Mouse (Mus musculus): ENCODE results near the gene Gm10401. TPM values are rescaled to one million over a fixed set of nuclear protein-coding genes. Genes with fewer than 3 reads are reported as not detected.
"Not testable (repeated sequence)": the region's sequence is repeated elsewhere in the genome, so short reads cannot be mapped to it uniquely, and the experiment has no call there.

Gene Gm10401
- total RNA-seq, 1 experiment: 5.8 TPM

DNA sequence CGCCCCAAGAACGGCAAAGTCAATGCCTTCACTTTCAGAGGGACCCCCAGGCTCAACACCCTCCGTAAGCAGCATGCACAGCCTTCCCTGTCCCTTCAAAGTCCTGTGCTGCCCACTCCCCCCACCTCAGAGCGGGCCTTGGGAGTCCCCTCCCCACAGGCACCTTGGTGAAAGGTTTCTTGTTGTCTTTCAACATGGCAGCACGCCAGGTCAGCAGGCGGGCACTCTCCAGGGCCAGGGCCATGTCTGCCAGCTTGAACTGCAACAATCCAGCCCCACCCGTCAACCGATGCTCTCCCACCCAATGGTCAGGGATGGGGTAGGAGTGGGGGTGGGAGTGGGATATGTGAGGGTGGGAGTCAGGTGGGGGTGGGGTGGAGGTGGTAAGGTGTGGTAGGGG lies 13.1 kb upstream of the Gm10401 start:
- Histone ChIP-seq H3K9me3 (ENCODE audit: control insufficient read depth, insufficient read depth, low read depth, low read length) (no peaks in the 10 kb centered on the region), H3K4me1 (ENCODE audit: control insufficient read depth in 2 of 2, insufficient read depth in 2 of 2, low read length in 2 of 2, poor library complexity in 1 of 2) (peaks cover 0 to 17% of the 10 kb centered on the region in 2 experiments; a peak in 2 of 4 replicates), H3K9ac (ENCODE audit: insufficient read depth, low read depth, low read length, poor library complexity, severe bottlenecking) (0 out of 2 replicates have a peak overlapping the region, but pooled peaks have one; percentile 4), H3K27ac (ENCODE audit: insufficient read depth, low read depth, low read length, poor library complexity, severe bottlenecking) (no peak overlapping the region), H3K4me3 (ENCODE audit: insufficient read depth in 1 of 2, low read depth in 1 of 2, low read length in 2 of 2, poor library complexity in 1 of 2, severe bottlenecking in 1 of 2) (no peak overlapping the region), H3K36me3 (ENCODE audit: control insufficient read depth, insufficient read depth, low read length, poor library complexity, severe bottlenecking) (peaks cover 5% of the 10 kb centered on the region; the same call in 1 of the 2 replicates)
- no peak for DNase-seq (ENCODE audit: low read depth, low spot score)
- in situ Hi-C loops (cut with MboI; ENCODE audit: low sequenced_read_pairs in 2 of 2, unreplicated experiment in 2 of 2): no loop called here
- TF ChIP-seq CHD2 (IDR thresholded peaks at IDR 0.05; ENCODE audit: low read depth, low read length) (no peak), ZNF384 (IDR thresholded peaks at IDR 0.05; ENCODE audit: low read depth, low read length) (no peak), ZC3H11A (IDR thresholded peaks at IDR 0.05; ENCODE audit: borderline replicate concordance, low read depth, low read length) (no peak), MAFK (IDR thresholded peaks at IDR 0.05; ENCODE audit: insufficient read depth, low read depth, low read length) (no peak), HCFC1 (IDR thresholded peaks at IDR 0.05; ENCODE audit: borderline replicate concordance, insufficient read depth, low read length) (no peak)

GRCm38 (mm10) chr5:115103253-115103652 lies 5.2 kb upstream of the Gm10401 start:
- H3K4me3 ChIP-seq (ENCODE audit: insufficient read depth in 1 of 2, low read depth in 1 of 2, low read length in 2 of 2, poor library complexity in 1 of 2, severe bottlenecking in 1 of 2): not testable (repeated sequence)

DNA sequence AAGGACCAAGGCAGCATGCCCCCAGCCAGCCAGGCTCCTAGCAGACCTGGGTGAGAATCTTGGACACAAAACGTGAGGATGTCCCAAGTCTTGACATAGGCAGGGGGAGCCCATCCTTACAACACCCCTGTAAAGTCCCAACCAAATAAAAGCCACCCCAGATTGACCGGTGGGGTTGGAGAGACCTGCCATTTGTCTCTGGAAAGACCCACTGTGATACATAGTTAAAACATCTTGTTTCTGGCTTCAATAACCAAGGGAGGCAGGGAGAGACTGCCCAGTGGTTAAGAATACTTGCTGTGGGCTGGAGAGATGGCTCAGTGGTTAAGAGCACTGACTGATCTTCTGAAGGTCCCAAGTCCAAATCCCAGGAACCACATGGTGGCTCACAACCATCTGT lies 4.1 kb upstream of the Gm10401 start:
- H3K9me3 ChIP-seq (ENCODE audit: control insufficient read depth, insufficient read depth, low read depth, low read length): no peaks in the 10 kb centered on the region
- no peak overlapping the region for H3K9ac ChIP-seq (ENCODE audit: insufficient read depth, low read depth, low read length, poor library complexity, severe bottlenecking)
- no peak overlapping the region for H3K27ac ChIP-seq (ENCODE audit: insufficient read depth, low read depth, low read length, poor library complexity, severe bottlenecking)
- no peak for DNase-seq (ENCODE audit: low read depth, low spot score)
- no peak overlapping the region for H3K4me3 ChIP-seq (ENCODE audit: insufficient read depth in 1 of 2, low read depth in 1 of 2, low read length in 2 of 2, poor library complexity in 1 of 2, severe bottlenecking in 1 of 2)
- peaks cover 15% of the 10 kb centered on the region for H3K36me3 ChIP-seq (ENCODE audit: control insufficient read depth, insufficient read depth, low read length, poor library complexity, severe bottlenecking)
- in situ Hi-C loops (cut with MboI; ENCODE audit: low sequenced_read_pairs in 2 of 2, unreplicated experiment in 2 of 2): loop anchor here in 1 of 2 experiments (10.0 kb wide), 1 partner anchor 127 kb away; the partner anchor contains the start of gene Hnf1a
- TF ChIP-seq CHD2 (IDR thresholded peaks at IDR 0.05; ENCODE audit: low read depth, low read length) (no peak), HCFC1 (IDR thresholded peaks at IDR 0.05; ENCODE audit: borderline replicate concordance, insufficient read depth, low read length) (no peak), MAFK (IDR thresholded peaks at IDR 0.05; ENCODE audit: insufficient read depth, low read depth, low read length) (no peak), ZNF384 (IDR thresholded peaks at IDR 0.05; ENCODE audit: low read depth, low read length) (no peak), ZC3H11A (IDR thresholded peaks at IDR 0.05; ENCODE audit: borderline replicate concordance, low read depth, low read length) (no peak)
- no peaks in the 10 kb centered on the region for H3K4me1 ChIP-seq (ENCODE audit: control insufficient read depth in 2 of 2, insufficient read depth in 2 of 2, low read length in 2 of 2, poor library complexity in 1 of 2)

More at GRCm38 (mm10) chr5:115103253-115103652, 5.2 kb upstream of the Gm10401 start:
- not testable (repeated sequence) for H3K27ac ChIP-seq (ENCODE audit: insufficient read depth, low read depth, low read length, poor library complexity, severe bottlenecking); DNase-seq (ENCODE audit: low read depth, low spot score); H3K4me1 ChIP-seq (ENCODE audit: control insufficient read depth in 2 of 2, insufficient read depth in 2 of 2, low read length in 2 of 2, poor library complexity in 1 of 2); H3K9me3 ChIP-seq (ENCODE audit: control insufficient read depth, insufficient read depth, low read depth, low read length); H3K9ac ChIP-seq (ENCODE audit: insufficient read depth, low read depth, low read length, poor library complexity, severe bottlenecking)
- in situ Hi-C loops (cut with MboI; ENCODE audit: low sequenced_read_pairs in 2 of 2, unreplicated experiment in 2 of 2): loop anchor here in 1 of 2 experiments (10.0 kb wide), 1 partner anchor 128 kb away; the partner anchor contains the start of gene Hnf1a
- peaks cover 11% of the 10 kb centered on the region for H3K36me3 ChIP-seq (ENCODE audit: control insufficient read depth, insufficient read depth, low read length, poor library complexity, severe bottlenecking)

DNA sequence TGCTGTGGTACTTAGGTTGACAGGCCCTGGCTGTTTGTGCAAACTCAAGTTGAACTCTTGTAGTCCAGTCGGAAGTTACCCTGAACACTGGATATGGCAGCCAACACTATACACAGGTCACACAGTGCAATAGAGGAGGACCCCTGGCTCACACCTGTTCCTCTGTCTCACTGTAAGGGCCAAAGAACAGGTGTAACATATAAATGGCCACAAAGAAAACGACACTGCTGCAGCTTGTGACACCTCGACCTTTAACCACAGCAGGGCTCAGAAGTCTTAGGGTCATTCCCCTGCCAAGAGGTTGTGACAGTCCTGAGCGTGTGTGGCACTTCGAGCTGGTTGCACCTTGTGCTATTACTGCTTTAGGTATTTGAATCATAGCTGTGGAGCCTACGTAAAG lies 2.4 kb upstream of the Gm10401 start:
- no peak for TF ChIP-seq CHD2 (IDR thresholded peaks at IDR 0.05; ENCODE audit: low read depth, low read length)
- no peak for TF ChIP-seq ZC3H11A (IDR thresholded peaks at IDR 0.05; ENCODE audit: borderline replicate concordance, low read depth, low read length)
- TF ChIP-seq ZNF384 (IDR thresholded peaks at IDR 0.05; ENCODE audit: low read depth, low read length): no peak
- TF ChIP-seq MAFK (IDR thresholded peaks at IDR 0.05; ENCODE audit: insufficient read depth, low read depth, low read length): no peak
- no peak for TF ChIP-seq HCFC1 (IDR thresholded peaks at IDR 0.05; ENCODE audit: borderline replicate concordance, insufficient read depth, low read length)
- H3K9me3 ChIP-seq (ENCODE audit: control insufficient read depth, insufficient read depth, low read depth, low read length): no peaks in the 10 kb centered on the region
- no peak overlapping the region for H3K9ac ChIP-seq (ENCODE audit: insufficient read depth, low read depth, low read length, poor library complexity, severe bottlenecking)
- H3K4me1 ChIP-seq (ENCODE audit: control insufficient read depth in 2 of 2, insufficient read depth in 2 of 2, low read length in 2 of 2, poor library complexity in 1 of 2): no peaks in the 10 kb centered on the region
- no peak overlapping the region for H3K27ac ChIP-seq (ENCODE audit: insufficient read depth, low read depth, low read length, poor library complexity, severe bottlenecking)
- H3K4me3 ChIP-seq (ENCODE audit: insufficient read depth in 1 of 2, low read depth in 1 of 2, low read length in 2 of 2, poor library complexity in 1 of 2, severe bottlenecking in 1 of 2): no peak overlapping the region
- peaks cover 29% of the 10 kb centered on the region for H3K36me3 ChIP-seq (ENCODE audit: control insufficient read depth, insufficient read depth, low read length, poor library complexity, severe bottlenecking)
- in situ Hi-C loops (cut with MboI; ENCODE audit: low sequenced_read_pairs in 2 of 2, unreplicated experiment in 2 of 2): loop anchor here in 1 of 2 experiments (10.0 kb wide), 1 partner anchor 126 kb away; the partner anchor contains the start of gene Hnf1a
- DNase-seq (ENCODE audit: low read depth, low spot score): no peak

DNA sequence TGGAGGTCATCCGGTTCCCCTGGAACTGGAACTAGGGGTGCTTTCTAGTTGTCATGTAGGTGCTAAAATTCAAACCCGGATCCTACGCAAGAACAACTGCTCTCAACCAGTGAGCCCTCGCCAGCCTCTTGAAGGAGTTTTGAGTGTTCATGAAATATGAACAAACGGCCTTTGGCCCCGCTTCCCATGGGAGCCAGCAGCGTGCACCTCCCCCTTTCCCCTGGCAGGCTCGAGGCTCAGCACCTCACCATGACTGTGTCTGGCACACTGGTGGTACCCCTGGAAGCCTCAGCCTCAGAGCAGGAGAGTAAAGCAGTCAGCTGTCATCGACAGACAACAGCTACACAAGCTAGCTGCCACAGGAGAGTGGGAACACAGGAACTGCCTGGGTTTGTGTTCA lies 1.9 kb upstream of the Gm10401 start:
- peaks cover 34% of the 10 kb centered on the region for H3K36me3 ChIP-seq (ENCODE audit: control insufficient read depth, insufficient read depth, low read length, poor library complexity, severe bottlenecking)
- TF ChIP-seq ZNF384 (IDR thresholded peaks at IDR 0.05; ENCODE audit: low read depth, low read length) (no peak), MAFK (IDR thresholded peaks at IDR 0.05; ENCODE audit: insufficient read depth, low read depth, low read length) (no peak), CHD2 (IDR thresholded peaks at IDR 0.05; ENCODE audit: low read depth, low read length) (no peak), HCFC1 (IDR thresholded peaks at IDR 0.05; ENCODE audit: borderline replicate concordance, insufficient read depth, low read length) (no peak)
- DNase-seq (ENCODE audit: low read depth, low spot score): no peak
- no peaks in the 10 kb centered on the region for H3K9me3 ChIP-seq (ENCODE audit: control insufficient read depth, insufficient read depth, low read depth, low read length)
- no peak overlapping the region for H3K9ac ChIP-seq (ENCODE audit: insufficient read depth, low read depth, low read length, poor library complexity, severe bottlenecking)
- no peak overlapping the region for H3K27ac ChIP-seq (ENCODE audit: insufficient read depth, low read depth, low read length, poor library complexity, severe bottlenecking)
- H3K4me3 ChIP-seq (ENCODE audit: insufficient read depth in 1 of 2, low read depth in 1 of 2, low read length in 2 of 2, poor library complexity in 1 of 2, severe bottlenecking in 1 of 2): no peak overlapping the region
- no peaks in the 10 kb centered on the region for H3K4me1 ChIP-seq (ENCODE audit: control insufficient read depth in 2 of 2, insufficient read depth in 2 of 2, low read length in 2 of 2, poor library complexity in 1 of 2)
- in situ Hi-C loops (cut with MboI; ENCODE audit: low sequenced_read_pairs in 2 of 2, unreplicated experiment in 2 of 2): loop anchor here in 1 of 2 experiments (10.0 kb wide), 1 partner anchor 125 kb away; the partner anchor contains the start of gene Hnf1a

Measured in ES-E14 (cell line).